Mouse (Mus musculus) stomach, embryonic 16.5 days (tissue): Measurements from ENCODE around the gene Otub2. TPM values are rescaled to one million over a fixed set of nuclear protein-coding genes. Genes with fewer than 3 reads are reported as not detected.

ENCODE experiments used
- ATAC-seq: fragments of 200-750 bp; cut with Nextera tagmentation; 2 replicates; pipeline ENCODE4 v1.8.0; 2017; ENCODE audit warnings: moderate number of reproducible peaks, moderate TSS enrichment; ENCODE audit not compliant: insufficient read depth, low FRiP score
- H3K27ac ChIP-seq: fragments of 300-500 bp; sonication (generic); 2 replicates; pipeline ENCODE4 v1.5.1; 2014; ENCODE audit warnings: low read length
- H3K27me3 ChIP-seq: fragments of 300-500 bp; sonication (generic); 2 replicates; pipeline ENCODE4 v1.6.1; 2014; ENCODE audit warnings: low read length, control low read depth, mixed read lengths; ENCODE audit not compliant: control insufficient read depth, insufficient read depth
- H3K36me3 ChIP-seq: fragments of 300-500 bp; sonication (generic); 2 replicates; pipeline ENCODE4 v1.6.1; 2014; ENCODE audit warnings: low read length; ENCODE audit not compliant: control insufficient read depth, insufficient read depth
- H3K4me1 ChIP-seq: fragments of 300-500 bp; sonication (generic); 2 replicates; pipeline ENCODE4 v1.6.1; 2014; ENCODE audit warnings: low read length, control low read depth, mixed read lengths; ENCODE audit not compliant: control insufficient read depth, insufficient read depth
- H3K4me2 ChIP-seq: fragments of 300-500 bp; sonication (generic); 2 replicates; pipeline ENCODE4 v1.6.1; 2014; ENCODE audit warnings: low read depth, low read length, mixed read lengths
- H3K4me3 ChIP-seq: fragments of 300-500 bp; sonication (generic); replicated peaks from 2 replicates; pipeline ENCODE4 v1.5.1; 2014; ENCODE audit warnings: mild to moderate bottlenecking, low read length
- H3K9ac ChIP-seq: fragments of 300-500 bp; sonication (generic); 2 replicates; pipeline ENCODE4 v1.6.1; 2014; ENCODE audit warnings: low read length
- H3K9me3 ChIP-seq: fragments of 300-500 bp; sonication (generic); replicated peaks from 2 replicates; pipeline ENCODE4 v1.6.1; 2016; ENCODE audit warnings: low read length, control low read depth; ENCODE audit not compliant: control insufficient read depth
- WGBS: fragments of 180-500 bp; shearing (Covaris S2); extraction: QIAGEN DNeasy Blood & Tissue Kit; methylation state at CpG from one replicate; pipeline ENCODE4 v1.1.7; 2014; 5-methylcytosine and 5-hydroxymethylcytosine counted together
- polyA plus RNA-seq: library from polyadenylated mRNA; unstranded; fragments of >200 nt; fragmentation: Nextera tagmentation; extraction: Ambion mirVana; gene quantifications from 2 replicates; pipeline ENCODE4 v1.2.1, GENCODE M21; 2015

The Otub2 gene
- polyA plus RNA-seq, 1 experiment from 2014 or later = 10.6 TPM

- no peaks in the 10 kb centered on the region for H3K27me3 ChIP-seq
- H3K4me2 ChIP-seq = no peak within 1 kb of the TSS
- H3K4me3 ChIP-seq = peak within 1 kb of the TSS; percentile 37
- H3K4me1 ChIP-seq = peaks cover 3% of the 10 kb centered on the region; the same call in 1 of the 2 replicates
- no peaks in the 10 kb centered on the region for H3K9me3 ChIP-seq
- H3K27ac ChIP-seq = peak within 1 kb of the TSS; percentile 76
- H3K9ac ChIP-seq = peak within 1 kb of the TSS; percentile 49
- ATAC-seq = peak; percentile 63; the same call in 1 of the 2 replicates
- WGBS = 49% methylated on average over 14 of the region's 14 CpGs
- no peaks in the 10 kb centered on the region for H3K36me3 ChIP-seq
Measured at GRCm38 (mm10) chr12:103355746-103356414, 32.6 kb upstream of the Otub2 start, which contains the start of gene Asb2. Gene Asb2 (minus strand): TSS chr12:103356001.

DNA sequence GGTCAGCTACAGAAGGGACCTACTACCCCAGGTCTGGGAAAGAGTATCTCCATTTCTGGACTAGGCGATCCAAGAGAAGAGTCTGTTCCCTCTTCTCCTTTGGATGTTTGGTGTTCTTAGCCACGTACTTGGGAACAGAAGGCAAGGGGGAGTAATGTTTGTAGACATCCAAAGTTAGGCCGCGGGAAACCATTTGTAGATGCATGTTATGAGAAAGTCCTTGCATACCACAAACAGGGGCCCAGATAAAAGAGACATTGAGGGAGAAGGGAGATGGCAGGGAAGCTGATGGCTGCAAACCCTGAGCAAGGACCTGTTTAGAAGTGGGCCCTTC is 32.1 kb upstream of the Otub2 start:
- Histone ChIP-seq H3K27ac (peak overlapping the region; percentile 76), H3K4me2 (no peak overlapping the region), H3K27me3 (no peaks in the 10 kb centered on the region), H3K9ac (no peak overlapping the region), H3K4me3 (no peak overlapping the region), H3K9me3 (no peaks in the 10 kb centered on the region), H3K36me3 (no peaks in the 10 kb centered on the region), H3K4me1 (peaks cover 3% of the 10 kb centered on the region; the same call in 1 of the 2 replicates)
- ATAC-seq = no peak
- WGBS = 80% methylated on average over 4 of the region's 4 CpGs

DNA sequence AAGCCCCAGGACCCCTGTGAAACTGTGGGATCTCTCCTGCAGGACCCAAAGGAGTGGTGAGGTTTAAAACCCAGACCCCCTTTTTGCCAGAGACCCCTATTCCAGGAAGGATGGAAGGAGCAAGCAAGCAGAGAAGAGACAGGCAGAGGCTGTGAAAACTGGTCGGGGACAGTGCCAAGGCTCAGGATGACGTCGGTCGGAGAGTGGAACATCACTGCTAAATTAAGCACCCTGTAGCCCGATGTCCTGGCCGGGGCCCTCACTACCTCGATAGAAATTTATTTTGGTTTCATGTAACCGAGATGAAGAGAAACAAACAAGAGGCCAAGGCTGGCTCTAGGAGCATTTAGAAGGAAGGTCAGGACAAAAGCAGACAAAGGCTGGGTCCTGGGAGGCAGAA is 30.3 kb upstream of the Otub2 start:
- Histone ChIP-seq H3K4me1 (peaks cover 3% of the 10 kb centered on the region; the same call in 1 of the 2 replicates), H3K4me3 (no peak overlapping the region), H3K9me3 (no peaks in the 10 kb centered on the region), H3K27me3 (no peaks in the 10 kb centered on the region), H3K36me3 (no peaks in the 10 kb centered on the region), H3K9ac (no peak overlapping the region), H3K27ac (no peak overlapping the region), H3K4me2 (no peak overlapping the region)
- ATAC-seq = no peak
- WGBS = 77% methylated on average over 8 of the region's 8 CpGs

GRCm38 (mm10) chr12:103358951-103359801 is 29.3 kb upstream of the Otub2 start:
- Histone ChIP-seq H3K36me3 (no peaks in the 10 kb centered on the region), H3K4me1 (peaks cover 3% of the 10 kb centered on the region; the same call in 1 of the 2 replicates), H3K4me3 (no peak overlapping the region), H3K27ac (no peak overlapping the region), H3K9ac (no peak overlapping the region), H3K9me3 (no peaks in the 10 kb centered on the region), H3K27me3 (no peaks in the 10 kb centered on the region), H3K4me2 (no peak overlapping the region)
- WGBS = 60% methylated on average over 4 of the region's 4 CpGs
- ATAC-seq = no peak

DNA sequence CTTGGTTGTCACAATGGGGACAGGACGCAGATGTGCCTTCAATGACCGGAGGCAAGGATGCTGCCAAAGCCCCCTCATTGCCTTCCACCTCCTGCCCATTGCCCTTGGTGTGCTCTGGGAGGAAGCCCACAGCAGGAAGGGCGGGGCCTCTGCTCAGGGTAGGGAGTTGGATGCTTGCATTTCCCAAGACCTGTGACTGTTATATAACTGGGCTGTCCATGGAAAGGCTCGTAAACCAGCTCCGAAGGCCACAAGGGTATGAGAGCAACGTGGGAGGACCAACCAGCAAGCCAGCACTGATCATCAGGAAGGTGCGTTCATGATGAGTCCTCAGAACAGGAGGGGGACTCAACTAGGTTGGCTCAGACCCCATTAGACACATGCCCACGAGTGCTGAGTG is 27.7 kb upstream of the Otub2 start:
- Histone ChIP-seq H3K9me3 (no peaks in the 10 kb centered on the region), H3K36me3 (no peaks in the 10 kb centered on the region), H3K4me1 (peaks cover 3% of the 10 kb centered on the region; the same call in 1 of the 2 replicates), H3K4me3 (no peak overlapping the region), H3K27ac (no peak overlapping the region), H3K9ac (no peak overlapping the region), H3K4me2 (no peak overlapping the region), H3K27me3 (no peaks in the 10 kb centered on the region)
- 79% methylated on average over 8 of the region's 8 CpGs for WGBS
- ATAC-seq = no peak

DNA sequence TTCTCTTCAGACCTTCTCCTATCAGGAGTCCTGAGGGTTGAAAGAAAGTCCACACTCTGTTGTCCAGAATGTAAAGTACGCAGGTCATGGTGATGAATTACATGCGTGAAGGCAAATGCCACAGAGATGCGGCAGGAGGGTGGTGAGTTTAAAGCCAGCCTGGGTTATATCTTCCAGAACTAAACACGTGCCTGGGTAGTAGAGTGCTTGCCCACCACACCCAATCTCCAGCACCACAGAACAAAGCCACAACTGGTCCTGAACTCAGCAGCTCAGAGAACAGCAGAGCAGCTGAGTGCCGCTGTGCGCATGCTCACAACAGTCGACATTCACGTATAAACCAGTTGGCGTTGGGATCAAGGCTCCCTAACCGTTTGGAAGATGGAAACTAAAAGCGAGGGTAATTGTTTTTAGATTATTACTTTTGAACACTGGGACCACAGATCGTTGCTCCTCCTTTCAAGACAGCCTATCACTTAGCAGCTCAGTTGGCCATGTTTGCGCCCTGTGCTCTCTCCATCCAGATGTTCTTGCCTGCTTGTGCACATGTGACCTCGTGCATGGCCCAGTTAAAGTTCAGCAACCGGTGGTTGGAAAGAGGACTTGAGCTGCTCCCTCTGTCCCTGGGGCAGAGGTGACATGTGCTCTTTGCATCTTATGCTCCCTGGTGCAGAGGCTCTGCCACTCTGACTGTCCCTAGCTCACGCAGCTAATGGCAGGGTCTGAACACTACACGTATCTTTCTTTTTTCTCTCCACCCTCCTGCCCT is 26.8 kb upstream of the Otub2 start:
- Histone ChIP-seq H3K9me3 (no peaks in the 10 kb centered on the region), H3K9ac (no peak overlapping the region), H3K4me2 (no peak overlapping the region), H3K27ac (no peak overlapping the region), H3K27me3 (no peaks in the 10 kb centered on the region), H3K4me1 (no peaks in the 10 kb centered on the region), H3K4me3 (no peak overlapping the region), H3K36me3 (no peaks in the 10 kb centered on the region)
- 79% methylated on average over 17 of the region's 17 CpGs for WGBS
- no peak for ATAC-seq

GRCm38 (mm10) chr12:103362336-103362735 is 26.1 kb upstream of the Otub2 start:
- Histone ChIP-seq H3K36me3 (no peaks in the 10 kb centered on the region), H3K9ac (no peak overlapping the region), H3K4me3 (no peak overlapping the region), H3K27ac (no peak overlapping the region), H3K4me2 (no peak overlapping the region), H3K9me3 (no peaks in the 10 kb centered on the region), H3K27me3 (no peaks in the 10 kb centered on the region), H3K4me1 (no peaks in the 10 kb centered on the region)
- no peak for ATAC-seq
- WGBS = 70% methylated on average over 3 of the region's 3 CpGs

GRCm38 (mm10) chr12:103367171-103367570 is 21.3 kb upstream of the Otub2 start:
- 68% methylated on average over 2 of the region's 2 CpGs for WGBS

More at GRCm38 (mm10) chr12:103367171-103367570, 21.3 kb upstream of the Otub2 start:
- Histone ChIP-seq H3K4me2 (no peak overlapping the region), H3K27me3 (no peaks in the 10 kb centered on the region), H3K9ac (no peak overlapping the region), H3K36me3 (no peaks in the 10 kb centered on the region), H3K27ac (no peak overlapping the region), H3K9me3 (no peaks in the 10 kb centered on the region), H3K4me1 (no peaks in the 10 kb centered on the region), H3K4me3 (no peak overlapping the region)
- no peak for ATAC-seq
